Mouse (Mus musculus) kidney, postnatal 4 days (tissue): ENCODE data around the gene Oas2.

ENCODE experiments used
- DNase-seq, 2 experiments: peaks; one replicate each; pipeline ENCODE4 v3.0.0; 2021; ENCODE audit warnings: mixed read lengths in 2 of 2

Gene Oas2

GRCm38 (mm10) chr5:120729319-120729718, 20.3 kb downstream of the Oas2 start:
- DNase-seq = no peak

- no peak for DNase-seq
Measured at GRCm38 (mm10) chr5:120725811-120726455, 23.7 kb downstream of the Oas2 start.

GRCm38 (mm10) chr5:120721005-120721404, 28.6 kb downstream of the Oas2 start:
- DNase-seq = no peak

- DNase-seq = peak; percentile 33 to 48
Measured at GRCm38 (mm10) chr5:120718600-120719378, 30.9 kb downstream of the Oas2 start.

GRCm38 (mm10) chr5:120717136-120717535, 32.5 kb downstream of the Oas2 start:
- no peak for DNase-seq

- DNase-seq = peak; percentile 87 to 89
Measured at GRCm38 (mm10) chr5:120714314-120714713, 35.3 kb downstream of the Oas2 start.

- peak in 1 of 2 experiments; percentile 25 for DNase-seq
Measured at GRCm38 (mm10) chr5:120712721-120713120, 36.9 kb downstream of the Oas2 start.

- no peak for DNase-seq
Measured at GRCm38 (mm10) chr5:120711827-120712226, 37.8 kb downstream of the Oas2 start, which contains the start of gene Dtx1. TSS of gene Dtx1 (minus strand) at chr5:120711927.

GRCm38 (mm10) chr5:120711416-120711815, 38.2 kb downstream of the Oas2 start:
- peak; percentile 49 to 64 for DNase-seq

GRCm38 (mm10) chr5:120710826-120711248, 38.8 kb downstream of the Oas2 start:
- no peak for DNase-seq

GRCm38 (mm10) chr5:120710161-120710825, 39.4 kb downstream of the Oas2 start:
- peak; percentile 53 to 69 for DNase-seq

- no peak for DNase-seq
Measured at GRCm38 (mm10) chr5:120706976-120707375, 42.7 kb downstream of the Oas2 start.

GRCm38 (mm10) chr5:120706541-120706940, 43.1 kb downstream of the Oas2 start:
- DNase-seq = peak; percentile 32 to 52

GRCm38 (mm10) chr5:120704421-120704820, 45.2 kb downstream of the Oas2 start:
- no peak for DNase-seq

- no peak for DNase-seq
Measured at GRCm38 (mm10) chr5:120703660-120704059, 46.0 kb downstream of the Oas2 start.

GRCm38 (mm10) chr5:120702969-120703368, 46.7 kb downstream of the Oas2 start:
- no peak for DNase-seq

- DNase-seq = no peak
Measured at GRCm38 (mm10) chr5:120702421-120702820, 47.2 kb downstream of the Oas2 start.

- DNase-seq = no peak
Measured at GRCm38 (mm10) chr5:120700996-120701790, 48.5 kb downstream of the Oas2 start.

- DNase-seq = no peak
Measured at GRCm38 (mm10) chr5:120698801-120699391, 50.8 kb downstream of the Oas2 start.

- no peak for DNase-seq
Measured at GRCm38 (mm10) chr5:120698181-120698580, 51.5 kb downstream of the Oas2 start.

GRCm38 (mm10) chr5:120696865-120697264, 52.8 kb downstream of the Oas2 start:
- DNase-seq = no peak

GRCm38 (mm10) chr5:120696057-120696743, 53.5 kb downstream of the Oas2 start:
- no peak for DNase-seq
